Mouse (Mus musculus): Measurements from ENCODE around the gene Slc46a1. TPM values are rescaled to one million over a fixed set of nuclear protein-coding genes. Genes with fewer than 3 reads are reported as not detected.
A peak's percentile ranks its signal among the peaks of the same experiment; 100 is the strongest.

The Slc46a1 gene
- polyA plus RNA-seq, 1 experiment from 2014 or later = 18.4 TPM

- Histone ChIP-seq H3K27me3 (peaks cover 6% of the 10 kb centered on the region; the same call in 1 of the 2 replicates), H3K4me3 (replicated peaks) (no peak overlapping the region), H3K4me1 (peaks cover 15% of the 10 kb centered on the region), H3K9me3 (peaks cover 5% of the 10 kb centered on the region; the same call in 1 of the 2 replicates), H3K4me2 (no peak overlapping the region), H3K9ac (no peak overlapping the region), H3K36me3 (replicated peaks) (no peaks in the 10 kb centered on the region), H3K27ac (no peak overlapping the region)
- no peak for ATAC-seq (ENCODE audit: low FRiP score)
- 78% methylated on average over 5 of the region's 5 CpGs for WGBS
These were observed 2.8 kb upstream of the Slc46a1 start for GRCm38 (mm10) chr11:78462669-78463068.

DNA sequence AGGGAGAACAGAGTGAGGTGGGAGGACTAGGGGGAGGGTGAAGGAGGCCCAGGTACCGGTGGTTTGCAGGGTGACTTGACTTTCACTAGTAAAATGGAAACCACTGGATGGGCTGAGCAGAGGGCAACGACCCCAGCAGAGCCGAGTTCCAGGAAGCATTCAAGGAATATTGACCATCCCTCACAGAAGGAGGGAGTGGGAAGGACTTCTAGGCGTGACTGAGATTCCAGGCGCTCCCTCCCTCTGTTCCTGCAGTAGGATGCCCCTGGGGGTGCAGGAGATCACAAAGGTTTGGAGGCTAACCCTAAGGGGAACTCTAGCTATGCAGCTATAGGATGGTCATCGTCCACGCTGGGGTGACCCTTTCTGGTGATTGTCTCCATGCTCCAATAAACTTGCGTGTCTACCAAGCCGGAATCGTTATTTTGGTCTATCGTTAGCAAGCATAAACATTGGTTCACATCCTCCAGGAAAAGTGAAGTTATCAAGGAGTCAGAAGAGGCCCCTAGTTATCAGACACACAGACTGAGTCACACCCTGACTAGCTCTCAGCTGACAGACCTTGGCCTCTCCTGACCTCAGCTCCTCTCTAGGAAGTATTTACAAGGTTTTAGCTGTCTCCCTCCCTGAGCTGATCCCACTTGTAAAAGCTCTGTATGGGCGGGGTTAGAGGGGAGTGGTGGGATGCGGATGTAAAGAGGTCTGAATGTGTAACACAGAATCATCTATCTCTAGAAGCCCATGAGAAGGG is 2.0 kb upstream of the Slc46a1 start:
- H3K27me3 ChIP-seq = peaks cover 6% of the 10 kb centered on the region; the same call in 1 of the 2 replicates
- no peak overlapping the region for H3K27ac ChIP-seq
- H3K36me3 ChIP-seq (replicated peaks) = no peaks in the 10 kb centered on the region
- peaks cover 15% of the 10 kb centered on the region for H3K4me1 ChIP-seq
- 73% methylated on average over 13 of the region's 13 CpGs for WGBS
- H3K4me3 ChIP-seq (replicated peaks) = no peak overlapping the region
- no peak overlapping the region for H3K4me2 ChIP-seq
- H3K9me3 ChIP-seq = peaks cover 5% of the 10 kb centered on the region; the same call in 1 of the 2 replicates
- no peak overlapping the region for H3K9ac ChIP-seq
- no peak for ATAC-seq (ENCODE audit: low FRiP score)

GRCm38 (mm10) chr11:78465116-78465515 is 381 bp upstream of the Slc46a1 start:
- H3K36me3 ChIP-seq (replicated peaks) = no peaks in the 10 kb centered on the region
- peaks cover 15% of the 10 kb centered on the region for H3K4me1 ChIP-seq
- H3K9ac ChIP-seq = peak overlapping the region; percentile 78; the same call in 1 of the 2 replicates
- 0 out of 2 replicates have a peak overlapping the region, but pooled peaks have one; percentile 90 for H3K27ac ChIP-seq
- WGBS = 33% methylated on average over 9 of the region's 9 CpGs
- peak; percentile 47; the same call in 1 of the 2 replicates for ATAC-seq (ENCODE audit: low FRiP score)
- peak overlapping the region; percentile 76 for H3K4me3 ChIP-seq (replicated peaks)
- H3K27me3 ChIP-seq = peaks cover 6% of the 10 kb centered on the region; the same call in 1 of the 2 replicates
- H3K9me3 ChIP-seq = peaks cover 5% of the 10 kb centered on the region; the same call in 1 of the 2 replicates
- H3K4me2 ChIP-seq = peak overlapping the region; percentile 92

DNA sequence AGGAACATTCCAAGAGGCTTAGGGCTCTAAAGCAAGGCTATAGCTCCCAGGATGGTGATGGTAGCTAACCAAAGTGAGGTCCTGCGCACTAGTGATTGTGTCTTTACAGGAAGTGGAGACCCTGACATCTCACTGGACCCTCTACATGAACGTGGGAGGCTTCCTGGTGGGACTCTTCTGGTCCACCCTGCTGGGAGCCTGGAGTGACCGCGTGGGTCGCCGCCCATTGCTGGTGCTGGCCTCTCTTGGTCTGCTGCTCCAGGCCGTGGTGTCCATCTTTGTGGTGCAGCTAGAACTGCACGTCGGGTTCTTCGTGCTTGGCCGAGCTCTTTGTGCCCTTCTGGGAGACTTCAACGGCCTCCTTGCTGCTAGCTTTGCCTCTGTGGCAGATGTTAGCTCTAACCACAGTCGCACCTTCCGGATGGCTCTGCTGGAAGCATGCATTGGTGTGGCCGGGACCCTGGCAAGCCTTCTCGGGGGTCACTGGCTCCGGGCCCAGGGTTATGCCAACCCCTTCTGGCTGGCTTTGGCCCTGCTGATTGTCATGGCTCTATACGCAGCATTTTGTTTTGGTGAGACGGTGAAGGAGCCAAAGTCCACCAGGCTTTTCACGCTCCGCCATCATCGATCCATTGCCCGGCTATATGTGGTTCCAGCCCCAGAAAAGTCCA is 880 bp downstream of the Slc46a1 start:
- Histone ChIP-seq H3K4me1 (peaks cover 15% of the 10 kb centered on the region), H3K4me3 (replicated peaks) (peak overlapping the region; percentile 76)
- 53% methylated on average over 23 of the region's 23 CpGs for WGBS

DNA sequence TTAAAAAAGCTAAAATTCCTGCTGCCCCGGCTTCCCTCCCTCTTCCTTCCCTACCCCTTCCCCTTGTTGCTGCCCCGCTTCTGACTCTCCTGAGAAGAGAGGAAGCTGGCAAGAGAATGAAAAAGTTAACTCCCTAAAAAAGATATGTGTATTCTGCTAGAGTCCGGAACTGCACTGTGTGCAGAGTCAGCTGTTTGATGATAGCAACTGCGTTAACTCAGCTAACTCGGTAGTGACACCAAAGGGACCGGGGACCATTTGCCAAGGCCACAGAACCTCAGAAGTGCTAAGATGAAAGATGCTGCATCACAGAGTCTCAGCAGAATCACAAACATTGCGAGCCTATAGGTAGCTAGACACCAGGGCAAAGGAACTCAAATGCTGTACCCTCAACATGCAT is 2.0 kb downstream of the Slc46a1 start:
- no peak for ATAC-seq (ENCODE audit: low FRiP score)
- Histone ChIP-seq H3K4me1 (peaks cover 15% of the 10 kb centered on the region), H3K9me3 (no peaks in the 10 kb centered on the region), H3K4me2 (no peak overlapping the region), H3K27ac (no peak overlapping the region), H3K9ac (no peak overlapping the region), H3K27me3 (peaks cover 6% of the 10 kb centered on the region; the same call in 1 of the 2 replicates), H3K4me3 (replicated peaks) (no peak overlapping the region), H3K36me3 (replicated peaks) (peaks cover 6% of the 10 kb centered on the region)
- WGBS = 89% methylated on average over 7 of the region's 7 CpGs

More for the DNA sequence above, 880 bp downstream of the Slc46a1 start:
- peaks cover 6% of the 10 kb centered on the region; the same call in 1 of the 2 replicates for H3K27me3 ChIP-seq
- no peaks in the 10 kb centered on the region for H3K36me3 ChIP-seq (replicated peaks)
- peak overlapping the region; percentile 90; the same call in 1 of the 2 replicates for H3K27ac ChIP-seq
- H3K9ac ChIP-seq = peak overlapping the region; percentile 78
- H3K4me2 ChIP-seq = peak overlapping the region; percentile 92
- peak; percentile 39; the same call in 1 of the 2 replicates for ATAC-seq (ENCODE audit: low FRiP score)
- peaks cover 5% of the 10 kb centered on the region; the same call in 1 of the 2 replicates for H3K9me3 ChIP-seq

DNA sequence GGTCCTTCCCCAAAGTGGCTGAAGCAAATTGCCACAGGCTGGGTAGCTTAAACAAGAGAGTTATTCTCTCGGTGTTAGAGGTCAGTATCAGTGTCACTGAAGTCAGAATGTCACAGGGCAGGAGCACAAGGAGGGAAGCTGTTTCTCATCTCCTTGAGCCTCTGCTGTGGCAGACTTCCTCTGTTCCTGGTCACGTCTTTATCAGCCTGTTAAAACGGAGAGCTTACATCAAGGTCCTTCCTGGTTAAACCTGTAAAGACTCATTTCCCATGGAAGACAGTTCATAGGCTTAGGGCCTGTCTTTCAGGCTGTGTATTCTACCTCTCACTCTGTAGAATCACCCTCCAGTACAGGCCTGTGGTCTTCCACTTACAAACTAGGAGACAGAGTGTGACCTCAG is 2.4 kb downstream of the Slc46a1 start:
- Histone ChIP-seq H3K27ac (no peak overlapping the region), H3K36me3 (replicated peaks) (peaks cover 6% of the 10 kb centered on the region), H3K4me2 (no peak overlapping the region), H3K9me3 (no peaks in the 10 kb centered on the region), H3K9ac (no peak overlapping the region), H3K4me3 (replicated peaks) (no peak overlapping the region), H3K4me1 (peaks cover 15% of the 10 kb centered on the region), H3K27me3 (peaks cover 6% of the 10 kb centered on the region; the same call in 1 of the 2 replicates)
- ATAC-seq (ENCODE audit: low FRiP score) = no peak
- 79% methylated on average over 3 of the region's 3 CpGs for WGBS

GRCm38 (mm10) chr11:78471326-78472103 is 6.0 kb downstream of the Slc46a1 start:
- no peak for ATAC-seq (ENCODE audit: low FRiP score)
- Histone ChIP-seq H3K36me3 (replicated peaks) (peaks cover 14% of the 10 kb centered on the region), H3K9ac (no peak overlapping the region), H3K4me3 (replicated peaks) (no peak overlapping the region), H3K9me3 (no peaks in the 10 kb centered on the region), H3K4me2 (no peak overlapping the region), H3K27me3 (no peaks in the 10 kb centered on the region), H3K27ac (no peak overlapping the region), H3K4me1 (peaks cover 4% of the 10 kb centered on the region)
- 92% methylated on average over 10 of the region's 10 CpGs for WGBS

GRCm38 (mm10) chr11:78475289-78475688 is 9.8 kb downstream of the Slc46a1 start:
- 91% methylated on average over 3 of the region's 3 CpGs for WGBS
- Histone ChIP-seq H3K36me3 (replicated peaks) (peaks cover 17% of the 10 kb centered on the region), H3K9ac (no peak overlapping the region), H3K27ac (no peak overlapping the region), H3K9me3 (no peaks in the 10 kb centered on the region), H3K4me1 (no peaks in the 10 kb centered on the region), H3K4me3 (replicated peaks) (no peak overlapping the region), H3K27me3 (no peaks in the 10 kb centered on the region), H3K4me2 (no peak overlapping the region)
- no peak for ATAC-seq (ENCODE audit: low FRiP score)

DNA sequence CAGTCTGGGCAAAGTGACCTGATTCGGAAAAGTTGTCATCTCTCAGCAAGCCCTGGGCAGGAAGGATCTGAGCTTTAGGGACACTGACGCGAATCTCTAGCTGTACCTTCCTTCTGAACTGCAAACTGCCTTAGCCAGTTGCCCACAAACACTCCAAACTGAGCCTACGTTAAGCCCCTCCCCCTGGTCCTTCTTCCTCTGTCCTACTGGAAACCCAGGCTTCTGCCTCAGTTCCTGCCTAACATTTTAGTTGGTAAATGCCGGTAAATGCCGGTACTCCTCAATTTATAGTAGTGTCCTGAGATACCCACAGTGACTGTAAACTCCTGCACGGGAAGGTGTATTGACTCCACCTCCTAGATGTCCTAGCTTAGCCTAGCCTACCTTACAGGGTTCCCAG is 18.1 kb downstream of the Slc46a1 start:
- WGBS = 65% methylated on average over 7 of the region's 7 CpGs
- no peaks in the 10 kb centered on the region for H3K4me1 ChIP-seq
- no peak for ATAC-seq (ENCODE audit: low FRiP score)
- H3K27ac ChIP-seq = no peak overlapping the region
- H3K4me3 ChIP-seq (replicated peaks) = no peak overlapping the region
- peaks cover 21% of the 10 kb centered on the region for H3K27me3 ChIP-seq
- H3K9me3 ChIP-seq = no peaks in the 10 kb centered on the region
- H3K36me3 ChIP-seq (replicated peaks) = peaks cover 42% of the 10 kb centered on the region
- no peak overlapping the region for H3K4me2 ChIP-seq
- no peak overlapping the region for H3K9ac ChIP-seq

- Histone ChIP-seq H3K4me2 (no peak overlapping the region), H3K9me3 (no peaks in the 10 kb centered on the region), H3K27ac (no peak overlapping the region), H3K36me3 (replicated peaks) (peaks cover 13% of the 10 kb centered on the region), H3K27me3 (peaks cover 57% of the 10 kb centered on the region), H3K4me3 (replicated peaks) (no peak overlapping the region), H3K4me1 (peaks cover 12% of the 10 kb centered on the region), H3K9ac (no peak overlapping the region)
- WGBS = 4% methylated on average over 8 of the region's 8 CpGs
- ATAC-seq (ENCODE audit: low FRiP score) = no peak
These were observed 22.7 kb downstream of the Slc46a1 start for GRCm38 (mm10) chr11:78488168-78488567.

- peak; percentile 76 for ATAC-seq (ENCODE audit: low FRiP score)
- Histone ChIP-seq H3K27me3 (peaks cover 73% of the 10 kb centered on the region), H3K9ac (no peak overlapping the region), H3K9me3 (no peaks in the 10 kb centered on the region), H3K36me3 (replicated peaks) (peaks cover 13% of the 10 kb centered on the region), H3K4me2 (peak overlapping the region; percentile 47), H3K4me1 (peaks cover 15% of the 10 kb centered on the region), H3K4me3 (replicated peaks) (peak overlapping the region; percentile 24), H3K27ac (no peak overlapping the region)
- 6% methylated on average over 48 of the region's 48 CpGs for WGBS
These were observed 25.3 kb downstream of the Slc46a1 start for GRCm38 (mm10) chr11:78490781-78491241.

- no peak for ATAC-seq (ENCODE audit: low FRiP score)
- 6% methylated on average over 6 of the region's 6 CpGs for WGBS
- Histone ChIP-seq H3K4me3 (replicated peaks) (peak overlapping the region; percentile 65), H3K4me1 (peaks cover 32% of the 10 kb centered on the region), H3K9ac (peak overlapping the region; percentile 77; the same call in 1 of the 2 replicates), H3K9me3 (no peaks in the 10 kb centered on the region), H3K4me2 (peak overlapping the region; percentile 80), H3K36me3 (replicated peaks) (no peaks in the 10 kb centered on the region), H3K27ac (no peak overlapping the region), H3K27me3 (peaks cover 53% of the 10 kb centered on the region)
These were observed 30.4 kb downstream of the Slc46a1 start for GRCm38 (mm10) chr11:78495904-78496303.

Data from forebrain, embryonic 12.5 days (tissue).